Mouse (Mus musculus) forebrain, embryonic 16.5 days (tissue): ENCODE measurements at regions not wholly inside any gene's neighbourhood (a gene's known extent, or its start where the extent isn't known, plus 50 kb on each side); places are given as distances from the start of the nearest gene placed in this dataset.

ENCODE experiments used
- ATAC-seq: fragments of 200-750 bp; cut with Nextera tagmentation; 2 replicates; pipeline ENCODE4 v1.8.0; 2017; ENCODE audit warnings: mild to moderate bottlenecking, moderate library complexity
- H3K27ac ChIP-seq: fragments of 300-500 bp; sonication (generic); 2 replicates; pipeline ENCODE4 v1.5.1; 2014; ENCODE audit warnings: low read length, control low read depth
- H3K27me3 ChIP-seq: fragments of 300-500 bp; sonication (generic); replicated peaks from 2 replicates; pipeline ENCODE4 v1.6.1; 2014; ENCODE audit warnings: low read length; ENCODE audit not compliant: control insufficient read depth, insufficient read depth
- H3K36me3 ChIP-seq: fragments of 300-500 bp; sonication (generic); 2 replicates; pipeline ENCODE4 v1.6.1; 2014; ENCODE audit not compliant: control insufficient read depth, insufficient read depth
- H3K4me1 ChIP-seq: fragments of 300-500 bp; sonication (generic); replicated peaks from 2 replicates; pipeline ENCODE4 v1.6.1; 2014; ENCODE audit warnings: low read length; ENCODE audit not compliant: control insufficient read depth, insufficient read depth
- H3K4me2 ChIP-seq: fragments of 300-500 bp; sonication (generic); 2 replicates; pipeline ENCODE4 v1.6.1; 2014; ENCODE audit warnings: mild to moderate bottlenecking, low read length, control low read depth
- H3K4me3 ChIP-seq: fragments of 300-500 bp; sonication (generic); replicated peaks from 2 replicates; pipeline ENCODE4 v1.5.1; 2014; ENCODE audit warnings: mild to moderate bottlenecking, low read length, control low read depth
- H3K9ac ChIP-seq: fragments of 300-500 bp; sonication (generic); replicated peaks from 2 replicates; pipeline ENCODE4 v1.6.1; 2014; ENCODE audit warnings: low read depth, low read length, control low read depth
- H3K9me3 ChIP-seq: fragments of 300-500 bp; sonication (generic); 2 replicates; pipeline ENCODE4 v1.6.1; 2016; ENCODE audit warnings: low read length; ENCODE audit not compliant: control insufficient read depth
- WGBS: fragments of 180-500 bp; shearing (Covaris S2); extraction: QIAGEN DNeasy Blood & Tissue Kit; methylation state at CpG from one replicate; pipeline ENCODE4 v1.1.7; 2014; 5-methylcytosine and 5-hydroxymethylcytosine counted together

GRCm38 (mm10) chr3:41360231-41360630, 195.3 kb upstream of the Jade1 start:
- Histone ChIP-seq H3K27ac (no peak overlapping the region), H3K9me3 (no peaks in the 10 kb centered on the region), H3K9ac (no peak overlapping the region), H3K4me3 (no peak overlapping the region), H3K4me1 (no peaks in the 10 kb centered on the region), H3K27me3 (no peaks in the 10 kb centered on the region), H3K4me2 (no peak overlapping the region), H3K36me3 (no peaks in the 10 kb centered on the region)
- no peak for ATAC-seq
- WGBS = 73% methylated on average over 5 of the region's 5 CpGs

GRCm38 (mm10) chr3:41359458-41359857, 196.1 kb upstream of the Jade1 start:
- Histone ChIP-seq H3K4me2 (no peak overlapping the region), H3K27me3 (no peaks in the 10 kb centered on the region), H3K9ac (no peak overlapping the region), H3K4me3 (no peak overlapping the region), H3K4me1 (no peaks in the 10 kb centered on the region), H3K9me3 (no peaks in the 10 kb centered on the region), H3K27ac (no peak overlapping the region), H3K36me3 (no peaks in the 10 kb centered on the region)
- 81% methylated on average over 4 of the region's 4 CpGs for WGBS
- ATAC-seq = no peak

GRCm38 (mm10) chr3:41353021-41353420, 202.5 kb upstream of the Jade1 start:
- Histone ChIP-seq H3K36me3 (no peaks in the 10 kb centered on the region), H3K4me2 (no peak overlapping the region), H3K9me3 (no peaks in the 10 kb centered on the region), H3K27me3 (no peaks in the 10 kb centered on the region), H3K27ac (no peak overlapping the region), H3K4me1 (no peaks in the 10 kb centered on the region), H3K4me3 (no peak overlapping the region), H3K9ac (no peak overlapping the region)
- 32% methylated on average over 2 of the region's 2 CpGs for WGBS
- no peak for ATAC-seq

GRCm38 (mm10) chr3:41351786-41352185, 203.7 kb upstream of the Jade1 start:
- Histone ChIP-seq H3K27ac (no peak overlapping the region), H3K4me1 (no peaks in the 10 kb centered on the region), H3K9me3 (no peaks in the 10 kb centered on the region), H3K4me2 (no peak overlapping the region), H3K4me3 (no peak overlapping the region), H3K9ac (no peak overlapping the region), H3K27me3 (no peaks in the 10 kb centered on the region), H3K36me3 (no peaks in the 10 kb centered on the region)
- no peak for ATAC-seq
- 72% methylated on average over 4 of the region's 4 CpGs for WGBS

- Histone ChIP-seq H3K4me3 (no peak overlapping the region), H3K27me3 (no peaks in the 10 kb centered on the region), H3K4me2 (no peak overlapping the region), H3K9ac (no peak overlapping the region), H3K27ac (no peak overlapping the region), H3K9me3 (no peaks in the 10 kb centered on the region), H3K4me1 (no peaks in the 10 kb centered on the region), H3K36me3 (no peaks in the 10 kb centered on the region)
- ATAC-seq = no peak
- WGBS = 93% methylated on average over 8 of the region's 8 CpGs
Measured at GRCm38 (mm10) chr3:41351091-41351685, 204.3 kb upstream of the Jade1 start.

- no peaks in the 10 kb centered on the region for H3K27me3 ChIP-seq
- H3K9me3 ChIP-seq = no peaks in the 10 kb centered on the region
- H3K4me3 ChIP-seq = no peak overlapping the region
- H3K27ac ChIP-seq = no peak overlapping the region
- no peaks in the 10 kb centered on the region for H3K4me1 ChIP-seq
- no peak overlapping the region for H3K4me2 ChIP-seq
- no peak overlapping the region for H3K9ac ChIP-seq
- ATAC-seq = no peak
- 81% methylated on average over 3 of the region's 3 CpGs for WGBS
- H3K36me3 ChIP-seq = no peaks in the 10 kb centered on the region
Measured at GRCm38 (mm10) chr3:41350331-41350730, 205.2 kb upstream of the Jade1 start.

- Histone ChIP-seq H3K4me3 (no peak overlapping the region), H3K4me2 (no peak overlapping the region), H3K4me1 (no peaks in the 10 kb centered on the region), H3K27ac (no peak overlapping the region), H3K27me3 (no peaks in the 10 kb centered on the region), H3K9ac (no peak overlapping the region), H3K36me3 (no peaks in the 10 kb centered on the region), H3K9me3 (no peaks in the 10 kb centered on the region)
- no peak for ATAC-seq
- WGBS = 68% methylated on average over 1 of the region's 1 CpGs
Measured at GRCm38 (mm10) chr3:41348795-41349194, 206.7 kb upstream of the Jade1 start.

- 70% methylated on average over 5 of the region's 5 CpGs for WGBS
- Histone ChIP-seq H3K4me2 (no peak overlapping the region), H3K4me3 (no peak overlapping the region), H3K36me3 (no peaks in the 10 kb centered on the region), H3K9ac (no peak overlapping the region), H3K9me3 (no peaks in the 10 kb centered on the region), H3K4me1 (no peaks in the 10 kb centered on the region), H3K27me3 (no peaks in the 10 kb centered on the region), H3K27ac (no peak overlapping the region)
- no peak for ATAC-seq
Measured at GRCm38 (mm10) chr3:41346863-41347262, 208.7 kb upstream of the Jade1 start.

- H3K4me3 ChIP-seq = no peak overlapping the region
- WGBS = 78% methylated on average over 2 of the region's 2 CpGs
- no peak for ATAC-seq
Measured at GRCm38 (mm10) chr3:41343431-41343830, 212.1 kb upstream of the Jade1 start.

GRCm38 (mm10) chr3:41332481-41332880, 223.1 kb upstream of the Jade1 start:
- Histone ChIP-seq H3K36me3 (no peaks in the 10 kb centered on the region), H3K4me2 (no peak overlapping the region), H3K9ac (no peak overlapping the region), H3K27me3 (no peaks in the 10 kb centered on the region), H3K4me1 (no peaks in the 10 kb centered on the region), H3K27ac (no peak overlapping the region), H3K4me3 (no peak overlapping the region), H3K9me3 (peaks cover 2% of the 10 kb centered on the region; the same call in 1 of the 2 replicates)
- ATAC-seq = no peak; the same call in 1 of the 2 replicates
- 65% methylated on average over 7 of the region's 7 CpGs for WGBS

More at GRCm38 (mm10) chr3:41343431-41343830, 212.1 kb upstream of the Jade1 start:
- H3K27me3 ChIP-seq = no peaks in the 10 kb centered on the region
- H3K9me3 ChIP-seq = no peaks in the 10 kb centered on the region
- H3K4me1 ChIP-seq = no peaks in the 10 kb centered on the region
- no peak overlapping the region for H3K4me2 ChIP-seq
- H3K9ac ChIP-seq = no peak overlapping the region
- no peaks in the 10 kb centered on the region for H3K36me3 ChIP-seq
- no peak overlapping the region for H3K27ac ChIP-seq
